Mouse (Mus musculus) hindbrain, postnatal 0 days (tissue): ENCODE measurements around the gene H2al1m. TPM values are rescaled to one million over a fixed set of nuclear protein-coding genes. Genes with fewer than 3 reads are reported as not detected.
"Not testable (repeated sequence)": the region's sequence is repeated elsewhere in the genome, so short reads cannot be mapped to it uniquely, and the experiment has no call there.

Experiments
- ATAC-seq: fragments of 200-750 bp; cut with Nextera tagmentation; 2 replicates; pipeline ENCODE4 v1.8.0; 2017; ENCODE audit warnings: mild to moderate bottlenecking, moderate TSS enrichment, moderate library complexity
- DNase-seq: peaks from one replicate; pipeline ENCODE4 v3.0.0-alpha.2; 2015; ENCODE audit warnings: low spot score
- H3K27ac ChIP-seq: fragments of 300-500 bp; sonication (generic); 2 replicates; pipeline ENCODE4 v1.5.1; 2014; ENCODE audit warnings: mild to moderate bottlenecking
- H3K27me3 ChIP-seq: fragments of 300-500 bp; sonication (generic); 2 replicates; pipeline ENCODE4 v1.6.1; 2014; ENCODE audit warnings: low read length, mixed read lengths; ENCODE audit not compliant: insufficient read depth
- H3K36me3 ChIP-seq: fragments of 300-500 bp; sonication (generic); 2 replicates; pipeline ENCODE4 v1.6.1; 2014; ENCODE audit warnings: low read length, mixed read lengths; ENCODE audit not compliant: insufficient read depth
- H3K4me1 ChIP-seq: fragments of 300-500 bp; sonication (generic); 2 replicates; pipeline ENCODE4 v1.6.1; 2014; ENCODE audit warnings: antibody characterized with exemption, low read length, mixed read lengths; ENCODE audit not compliant: insufficient read depth
- H3K4me2 ChIP-seq: fragments of 300-500 bp; sonication (generic); 2 replicates; pipeline ENCODE4 v1.6.1; 2014; ENCODE audit warnings: low read depth, mild to moderate bottlenecking, low read length, moderate library complexity, mixed read lengths
- H3K4me3 ChIP-seq: fragments of 300-500 bp; sonication (generic); 2 replicates; pipeline ENCODE4 v1.5.1; 2014; ENCODE audit warnings: low read length
- H3K9ac ChIP-seq: fragments of 300-500 bp; sonication (generic); replicated peaks from 2 replicates; pipeline ENCODE4 v1.6.1; 2014; ENCODE audit warnings: mild to moderate bottlenecking, low read length, moderate library complexity, mixed read lengths
- H3K9me3 ChIP-seq: fragments of 300-500 bp; sonication (generic); 2 replicates; pipeline ENCODE4 v1.6.1; 2016; ENCODE audit warnings: low read length, mixed read lengths
- CTCF ChIP-seq: IDR thresholded peaks from 2 replicates; pipeline ENCODE4 v1.5.1; 2016; ENCODE audit warnings: antibody characterized with exemption, control low read depth, low read depth
- WGBS: fragments of 180-500 bp; shearing (Covaris S2); extraction: QIAGEN DNeasy Blood & Tissue Kit; methylation state at CpG from one replicate; pipeline ENCODE4 v1.1.7; 2014; 5-methylcytosine and 5-hydroxymethylcytosine counted together
- polyA plus RNA-seq: library from polyadenylated mRNA; unstranded; fragments of >200 nt; fragmentation: Nextera tagmentation; extraction: Ambion mirVana; gene quantifications from 2 replicates; pipeline ENCODE4 v1.2.1, GENCODE M21; 2015
- total RNA-seq: library from RNA; depleted of rRNA; stranded (reverse); fragments of >200 nt; gene quantifications from 2 replicates; pipeline ENCODE4 v1.2.3, GENCODE M21; 2014; rRNA removed

Gene H2al1m
- total and polyA plus RNA-seq, 2 experiments from 2014 or later, result not detected

DNA sequence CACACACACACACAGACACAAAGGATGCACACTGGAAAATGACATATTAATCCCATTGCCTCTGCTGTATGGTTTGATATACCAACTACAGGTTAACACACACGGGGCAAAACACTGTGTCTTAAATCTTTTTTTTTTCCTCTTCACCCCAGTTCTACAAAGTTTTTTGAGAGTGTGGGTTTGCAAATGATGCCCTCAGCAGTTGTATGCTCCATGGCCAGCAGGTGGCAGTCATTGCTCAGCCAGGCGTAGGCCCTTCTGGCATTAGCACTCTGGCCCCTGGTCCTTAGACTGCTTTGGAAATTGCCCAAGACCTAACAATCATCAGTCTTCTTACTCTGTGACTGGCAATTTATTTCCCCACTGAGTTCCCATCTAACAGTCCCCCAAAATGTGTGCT is 49.5 kb downstream of the H2al1m start:
- TF ChIP-seq CTCF, result peak; percentile 38
- H3K4me3 ChIP-seq, H3K36me3 ChIP-seq, DNase-seq, H3K27me3 ChIP-seq, H3K9ac ChIP-seq, H3K4me2 ChIP-seq, H3K27ac ChIP-seq, H3K9me3 ChIP-seq, H3K4me1 ChIP-seq: not testable (repeated sequence)
- 0 out of 2 replicates have a peak, but pooled peaks have one; percentile 32 for ATAC-seq
- 36% methylated on average over 2 of the region's 2 CpGs for WGBS

Other genes with a start within 250 kb of the H2al1m start
- gene Fthl17f, start 220.7 kb upstream of the H2al1m start, total RNA-seq, result not detected in 2 replicates
- gene Fthl17f, start 220.7 kb upstream of the H2al1m start, polyA plus RNA-seq, result not detected in 2 replicates
- gene 4930402K13Rik, start 179.2 kb upstream of the H2al1m start, total RNA-seq, result not detected in 2 replicates
- not detected in 2 replicates for gene 4930402K13Rik, start 179.2 kb upstream of the H2al1m start, polyA plus RNA-seq
- 8.4 and 8.7 TPM in 2 replicates for gene Lancl3, start 83.9 kb upstream of the H2al1m start, total RNA-seq
- 3.1 and 3.4 TPM in 2 replicates for gene Lancl3, start 83.9 kb upstream of the H2al1m start, polyA plus RNA-seq
- gene Gm14862, start 26.9 kb upstream of the H2al1m start, total RNA-seq, result not detected in 2 replicates
- gene Gm14862, start 26.9 kb upstream of the H2al1m start, polyA plus RNA-seq, result not detected in 2 replicates
- gene Xk, start 11.0 kb upstream of the H2al1m start, total RNA-seq, result 6.6 and 6.7 TPM in 2 replicates
- gene Xk, start 11.0 kb upstream of the H2al1m start, polyA plus RNA-seq, result 3.7 and 4.6 TPM in 2 replicates
- gene H2al1k, start 66.9 kb downstream of the H2al1m start, total RNA-seq, result not detected in 2 replicates
- not detected in 2 replicates for gene H2al1k, start 66.9 kb downstream of the H2al1m start, polyA plus RNA-seq
- gene Cybb, start 204.0 kb downstream of the H2al1m start, total RNA-seq, result 0.25 and 0.68 TPM in 2 replicates
- gene Cybb, start 204.0 kb downstream of the H2al1m start, polyA plus RNA-seq, result 0.52 and 0.61 TPM in 2 replicates